Mouse (Mus musculus) hindbrain, embryonic 11.5 days (tissue): ENCODE measurements around the gene Phip. TPM values are rescaled to one million over a fixed set of nuclear protein-coding genes. Genes with fewer than 3 reads are reported as not detected.

Source experiments
- ATAC-seq: fragments of 200-750 bp; cut with Nextera tagmentation; 2 replicates; pipeline ENCODE4 v1.8.0; 2017; ENCODE audit warnings: mild to moderate bottlenecking, moderate TSS enrichment, moderate library complexity; ENCODE audit not compliant: low FRiP score
- DNase-seq: peaks from one replicate; pipeline ENCODE4 v3.0.0-alpha.2; 2015; ENCODE audit warnings: low spot score
- H3K27ac ChIP-seq: fragments of 300-500 bp; sonication (generic); 2 replicates; pipeline ENCODE4 v1.5.1; 2014; ENCODE audit warnings: mild to moderate bottlenecking, low read depth, low read length
- H3K27me3 ChIP-seq: fragments of 300-500 bp; sonication (generic); 2 replicates; pipeline ENCODE4 v1.6.1; 2014; ENCODE audit warnings: mild to moderate bottlenecking, low read length, moderate library complexity, mixed read lengths; ENCODE audit not compliant: control insufficient read depth, insufficient read depth
- H3K36me3 ChIP-seq: fragments of 300-500 bp; sonication (generic); 2 replicates; pipeline ENCODE4 v1.6.1; 2014; ENCODE audit warnings: mild to moderate bottlenecking, low read length, moderate library complexity, mixed read lengths; ENCODE audit not compliant: control insufficient read depth, insufficient read depth
- H3K4me1 ChIP-seq: fragments of 300-500 bp; sonication (generic); replicated peaks from 2 replicates; pipeline ENCODE4 v1.6.1; 2014; ENCODE audit warnings: low read length, mixed read lengths; ENCODE audit not compliant: control insufficient read depth, insufficient read depth
- H3K4me2 ChIP-seq: fragments of 300-500 bp; sonication (generic); replicated peaks from 2 replicates; pipeline ENCODE4 v1.6.1; 2014; ENCODE audit warnings: mild to moderate bottlenecking, low read depth, low read length
- H3K4me3 ChIP-seq: fragments of 300-500 bp; sonication (generic); 2 replicates; pipeline ENCODE4 v1.5.1; 2014; ENCODE audit warnings: low read depth, low read length
- H3K9ac ChIP-seq: fragments of 300-500 bp; sonication (generic); 2 replicates; pipeline ENCODE4 v1.6.1; 2014; ENCODE audit warnings: low read depth, low read length
- H3K9me3 ChIP-seq: fragments of 300-500 bp; sonication (generic); 2 replicates; pipeline ENCODE4 v1.6.1; 2016; ENCODE audit warnings: low read length; ENCODE audit not compliant: control insufficient read depth
- WGBS: fragments of 180-500 bp; shearing (Covaris S2); extraction: QIAGEN DNeasy Blood & Tissue Kit; methylation state at CpG from one replicate; pipeline ENCODE4 v1.1.7; 2014; 5-methylcytosine and 5-hydroxymethylcytosine counted together
- polyA plus RNA-seq: library from polyadenylated mRNA; unstranded; fragments of >200 nt; fragmentation: Nextera tagmentation; extraction: Ambion mirVana; gene quantifications from 2 replicates; pipeline ENCODE4 v1.2.1, GENCODE M21; 2014

Phip gene
- polyA plus RNA-seq, 1 experiment from 2014 or later: 141 TPM

DNA sequence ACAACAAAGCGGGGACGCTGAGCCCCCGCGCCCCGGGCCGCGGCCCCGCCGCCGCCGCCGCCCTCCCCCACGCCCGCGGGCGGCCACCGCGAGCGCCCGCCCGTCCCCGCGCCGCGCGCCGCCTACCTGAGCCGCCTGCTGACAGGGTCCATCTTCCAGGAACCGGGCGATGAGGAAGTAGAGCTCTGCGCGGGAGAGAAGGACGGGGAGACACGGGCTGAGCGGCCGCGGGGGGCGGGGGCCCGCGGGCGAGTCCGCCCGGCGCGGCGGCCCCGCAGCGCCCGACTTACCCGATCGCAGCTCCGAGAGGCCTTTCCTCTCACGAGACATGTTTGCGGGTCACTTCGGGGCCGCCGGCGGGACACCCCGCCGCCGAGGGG is 364 bp downstream of the Phip start:
- 0% methylated on average over 32 of the region's 61 CpGs for WGBS
- Histone ChIP-seq H3K27ac (peak overlapping the region; percentile 99), H3K36me3 (no peaks in the 10 kb centered on the region), H3K9ac (peak overlapping the region; percentile 99), H3K9me3 (no peaks in the 10 kb centered on the region), H3K4me1 (no peaks in the 10 kb centered on the region; the same call in 1 of the 2 replicates), H3K4me3 (peak overlapping the region; percentile 89), H3K4me2 (peak overlapping the region; percentile 39; the same call in 1 of the 2 replicates), H3K27me3 (no peaks in the 10 kb centered on the region)
- ATAC-seq (peak; percentile 34), DNase-seq (no peak)

DNA sequence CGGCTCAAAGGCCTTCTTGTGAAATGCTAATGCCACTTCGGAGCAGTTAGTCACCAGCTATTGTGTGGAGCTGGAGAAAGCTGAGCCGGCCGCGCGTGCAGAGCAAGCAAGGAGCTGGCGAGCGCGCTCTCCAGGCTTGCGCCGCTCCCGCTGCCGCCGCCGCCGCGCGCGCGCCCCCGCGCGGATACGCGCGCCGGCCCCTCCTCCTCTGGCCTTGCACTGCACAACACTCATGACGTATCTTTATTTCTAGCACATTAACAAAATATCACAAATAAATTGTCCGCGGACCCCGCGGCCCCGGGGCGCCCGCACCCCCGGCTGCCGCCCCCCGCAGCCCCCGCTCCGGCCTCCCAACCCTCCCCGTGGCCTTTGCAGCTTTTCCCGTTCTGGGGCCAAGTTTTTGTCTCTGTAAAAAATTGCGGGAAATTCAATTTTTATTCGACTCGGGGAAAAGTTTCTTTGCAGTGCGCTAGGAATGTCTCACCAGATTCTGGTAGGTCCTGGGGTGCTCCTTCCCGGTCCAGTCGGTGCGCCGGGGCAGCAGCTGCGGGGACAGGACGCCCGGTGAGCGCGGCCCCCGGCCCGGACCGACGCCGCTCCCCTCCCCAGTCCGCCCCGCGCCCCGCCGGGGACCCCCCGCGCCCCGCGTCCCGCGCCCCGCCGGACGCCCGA is 992 bp downstream of the Phip start:
- Histone ChIP-seq H3K4me2 (peak overlapping the region; percentile 39), H3K4me3 (peak overlapping the region; percentile 89), H3K27ac (peak overlapping the region; percentile 99), H3K27me3 (no peaks in the 10 kb centered on the region), H3K4me1 (no peaks in the 10 kb centered on the region; the same call in 1 of the 2 replicates), H3K36me3 (no peaks in the 10 kb centered on the region), H3K9me3 (no peaks in the 10 kb centered on the region), H3K9ac (peak overlapping the region; percentile 99)
- ATAC-seq (peak; percentile 85), DNase-seq (peak; percentile 93)
- WGBS: 0% methylated on average over 45 of the region's 75 CpGs

- Histone ChIP-seq H3K9ac (peak overlapping the region; percentile 59), H3K27me3 (no peaks in the 10 kb centered on the region), H3K4me2 (peak overlapping the region; percentile 51), H3K4me1 (no peaks in the 10 kb centered on the region; the same call in 1 of the 2 replicates), H3K27ac (no peak overlapping the region), H3K4me3 (peak overlapping the region; percentile 89), H3K9me3 (no peaks in the 10 kb centered on the region), H3K36me3 (no peaks in the 10 kb centered on the region)
- ATAC-seq (no peak), DNase-seq (peak; percentile 33)
- WGBS: 44% methylated on average over 8 of the region's 8 CpGs
These were observed 1.9 kb downstream of the Phip start for GRCm38 (mm10) chr9:82973321-82973892.

- 71% methylated on average over 1 of the region's 1 CpGs for WGBS
- Histone ChIP-seq H3K27ac (no peak overlapping the region), H3K9me3 (no peaks in the 10 kb centered on the region), H3K27me3 (no peaks in the 10 kb centered on the region), H3K9ac (no peak overlapping the region), H3K36me3 (no peaks in the 10 kb centered on the region), H3K4me1 (no peaks in the 10 kb centered on the region; the same call in 1 of the 2 replicates), H3K4me2 (no peak overlapping the region), H3K4me3 (no peak overlapping the region)
- ATAC-seq (no peak), DNase-seq (no peak)
These were observed 3.9 kb downstream of the Phip start for GRCm38 (mm10) chr9:82971433-82971832.

DNA sequence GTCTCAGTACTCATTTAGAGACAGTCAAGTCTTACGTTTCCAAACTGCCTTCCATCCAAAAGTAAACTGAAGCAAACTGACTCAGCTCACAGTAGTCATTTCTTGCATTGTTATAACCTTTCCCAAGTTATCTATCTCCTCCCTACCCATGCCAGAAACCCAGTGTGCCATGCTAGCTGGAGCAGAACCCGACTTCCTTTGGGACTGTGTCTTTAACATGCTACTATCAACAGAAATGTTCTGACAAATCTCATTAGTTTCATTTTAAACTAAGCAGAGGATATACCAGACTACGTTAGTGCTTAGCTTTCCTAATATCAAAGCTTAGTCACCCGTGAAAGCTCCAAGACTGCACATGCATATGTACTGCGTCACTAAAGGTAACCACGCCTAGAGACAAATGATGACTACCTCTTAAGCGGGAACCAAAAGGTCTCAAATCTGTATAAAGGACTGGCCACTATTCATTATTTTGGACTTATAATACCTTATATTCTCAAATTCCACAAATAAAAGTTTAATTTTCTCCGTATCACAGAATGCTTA is 8.2 kb downstream of the Phip start:
- H3K36me3 ChIP-seq: no peaks in the 10 kb centered on the region

GRCm38 (mm10) chr9:82963981-82964380 is 11.3 kb downstream of the Phip start:
- no peak for DNase-seq
- Histone ChIP-seq H3K9ac (no peak overlapping the region), H3K27me3 (no peaks in the 10 kb centered on the region), H3K4me1 (no peaks in the 10 kb centered on the region), H3K27ac (no peak overlapping the region), H3K4me3 (no peak overlapping the region), H3K9me3 (no peaks in the 10 kb centered on the region), H3K4me2 (no peak overlapping the region), H3K36me3 (0 out of 2 replicates have a peak, but pooled peaks cover 3% of the 10 kb centered on the region)
- WGBS: 95% methylated on average over 4 of the region's 4 CpGs
- no peak for ATAC-seq

More for the DNA sequence above, 8.2 kb downstream of the Phip start:
- no peak for DNase-seq
- Histone ChIP-seq H3K27ac (no peak overlapping the region), H3K4me2 (no peak overlapping the region), H3K4me3 (no peak overlapping the region), H3K9me3 (no peaks in the 10 kb centered on the region), H3K27me3 (no peaks in the 10 kb centered on the region), H3K4me1 (no peaks in the 10 kb centered on the region; the same call in 1 of the 2 replicates), H3K9ac (no peak overlapping the region)
- whole genome bisulfite sequencing: 89% methylated on average over 8 of the region's 8 CpGs
- ATAC-seq: no peak

GRCm38 (mm10) chr9:82961352-82961751 is 14.0 kb downstream of the Phip start:
- Histone ChIP-seq H3K27ac (no peak overlapping the region), H3K4me3 (no peak overlapping the region), H3K4me1 (no peaks in the 10 kb centered on the region), H3K36me3 (0 out of 2 replicates have a peak, but pooled peaks cover 3% of the 10 kb centered on the region), H3K27me3 (no peaks in the 10 kb centered on the region), H3K9me3 (no peaks in the 10 kb centered on the region), H3K9ac (no peak overlapping the region), H3K4me2 (no peak overlapping the region)
- no peak for DNase-seq
- 92% methylated on average over 2 of the region's 2 CpGs for WGBS
- no peak for ATAC-seq

GRCm38 (mm10) chr9:82955267-82955666 is 20.0 kb downstream of the Phip start:
- Histone ChIP-seq H3K4me2 (no peak overlapping the region), H3K9me3 (no peaks in the 10 kb centered on the region), H3K27me3 (no peaks in the 10 kb centered on the region), H3K27ac (no peak overlapping the region), H3K36me3 (peaks cover 6% of the 10 kb centered on the region; the same call in 1 of the 2 replicates), H3K4me1 (no peaks in the 10 kb centered on the region), H3K9ac (no peak overlapping the region), H3K4me3 (no peak overlapping the region)
- ATAC-seq (no peak), DNase-seq (no peak)
- WGBS: 85% methylated on average over 4 of the region's 4 CpGs
